Mouse (Mus musculus): ENCODE measurements around the gene Gatad2a.
"Not testable (repeated sequence)": the region's sequence is repeated elsewhere in the genome, so short reads cannot be mapped to it uniquely, and the experiment has no call there.

Gatad2a gene

DNA sequence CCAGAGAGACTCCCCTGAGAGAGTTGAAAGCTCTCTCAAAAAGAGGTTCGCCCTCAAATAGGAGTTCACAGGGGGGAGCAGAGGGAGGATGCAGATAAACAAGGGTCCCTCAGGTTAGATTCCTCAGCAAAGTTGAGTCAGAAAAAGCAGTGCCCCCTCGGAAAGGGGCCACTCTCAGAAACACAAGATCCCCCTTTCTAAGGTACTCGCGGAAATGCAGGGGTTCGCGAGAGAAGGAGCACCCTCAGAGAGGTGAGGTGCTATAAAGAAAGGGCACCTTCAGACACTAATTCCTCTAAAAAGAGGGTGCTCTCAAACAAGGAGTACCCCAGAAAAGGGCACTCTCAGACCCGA lies 785 bp downstream of the Gatad2a start:
- DNase-seq (ENCODE audit: low spot score in 2 of 2) = no peak

DNA sequence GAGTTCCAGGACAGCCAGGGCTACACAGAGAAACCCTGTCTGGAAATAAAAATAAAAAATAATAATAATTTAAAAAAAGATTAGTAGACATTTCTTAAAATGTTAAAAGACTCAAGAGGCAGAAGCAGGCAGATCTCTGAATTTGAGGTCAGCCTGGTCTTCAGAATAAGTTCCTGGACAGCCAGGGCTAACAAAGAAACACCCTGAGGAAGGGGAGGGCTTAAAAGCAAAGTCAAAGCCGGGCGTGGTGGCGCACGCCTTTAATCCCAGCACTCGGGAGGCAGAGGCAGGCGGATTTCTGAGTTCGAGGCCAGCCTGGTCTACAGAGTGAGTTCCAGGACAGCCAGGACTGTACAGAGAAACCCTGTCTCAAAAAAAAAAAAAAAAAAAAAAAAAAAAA lies 7.2 kb downstream of the Gatad2a start:
- not testable (repeated sequence) for DNase-seq (ENCODE audit: low spot score in 2 of 2)

DNA sequence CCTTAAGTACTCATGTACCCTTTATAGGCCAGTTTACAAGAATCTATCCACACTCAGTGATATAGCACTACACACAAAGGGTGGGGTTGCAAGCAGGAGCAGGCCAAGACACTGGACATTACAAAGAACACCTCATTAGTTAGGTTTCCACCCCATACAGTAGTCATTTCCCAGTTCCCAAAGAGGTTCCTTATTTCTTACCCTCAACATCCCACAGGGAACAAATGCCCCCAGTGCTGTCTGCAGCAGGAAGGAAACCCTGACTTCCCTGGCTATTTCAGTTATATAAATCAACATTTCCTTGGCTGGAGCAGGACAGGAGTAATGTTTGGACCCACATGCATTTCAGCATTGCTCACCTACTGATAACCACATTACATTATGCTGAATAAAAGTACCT lies 8.4 kb downstream of the Gatad2a start:
- DNase-seq (ENCODE audit: low spot score in 2 of 2) = no peak

DNA sequence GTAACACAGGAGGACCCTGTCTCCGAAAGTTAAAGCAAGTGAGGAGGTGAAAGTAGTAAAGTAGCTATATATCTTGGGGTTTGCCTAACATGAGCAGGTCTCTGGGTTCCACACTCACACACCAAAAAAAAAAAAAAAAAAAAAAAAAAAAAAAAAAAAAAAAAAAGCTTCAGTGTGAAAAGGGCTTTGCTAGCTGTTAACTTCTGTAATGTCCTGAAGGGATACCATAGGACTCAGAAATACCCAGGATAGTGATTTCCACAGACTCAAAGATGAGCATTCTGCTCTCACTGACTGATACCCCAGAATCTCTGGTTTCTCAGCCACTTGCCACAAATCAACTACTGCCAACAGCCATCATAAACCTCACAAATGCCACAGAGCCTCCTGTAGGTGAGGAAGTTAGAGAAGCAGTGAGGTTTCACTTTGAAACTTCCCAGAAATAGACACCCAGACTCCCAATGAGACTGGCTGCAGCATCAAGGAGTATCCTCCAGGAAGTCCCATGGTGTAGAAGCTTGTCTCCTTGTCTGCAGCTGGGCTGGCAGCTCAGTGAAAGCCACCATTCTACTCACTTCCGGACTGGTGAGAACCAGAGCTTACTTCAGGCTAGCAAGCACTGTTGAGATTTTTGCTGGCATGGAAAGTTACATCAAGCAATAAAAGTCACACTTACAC lies 11.2 kb downstream of the Gatad2a start:
- DNase-seq (ENCODE audit: low spot score in 2 of 2) = no peak

DNA sequence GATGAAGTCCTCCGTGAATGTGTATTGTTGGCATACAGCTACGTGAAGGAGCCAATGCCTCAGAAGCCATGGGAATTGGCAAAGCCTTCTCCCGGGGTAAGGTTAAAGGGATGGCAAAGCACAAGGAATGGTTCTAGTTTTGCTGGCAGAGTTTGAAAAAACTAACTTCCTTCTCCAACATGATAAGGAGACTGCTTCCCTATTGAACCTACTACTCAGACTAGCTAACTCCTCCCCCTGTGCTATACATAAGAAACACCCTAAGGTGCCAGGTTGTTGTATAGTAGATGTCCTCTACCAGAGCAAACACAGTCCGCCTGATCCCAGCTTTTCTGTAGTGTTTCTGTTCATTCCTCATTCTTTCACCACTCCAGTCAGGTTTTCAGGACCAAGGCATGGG lies 17.7 kb downstream of the Gatad2a start:
- no peak for DNase-seq (ENCODE audit: low spot score in 2 of 2)

DNA sequence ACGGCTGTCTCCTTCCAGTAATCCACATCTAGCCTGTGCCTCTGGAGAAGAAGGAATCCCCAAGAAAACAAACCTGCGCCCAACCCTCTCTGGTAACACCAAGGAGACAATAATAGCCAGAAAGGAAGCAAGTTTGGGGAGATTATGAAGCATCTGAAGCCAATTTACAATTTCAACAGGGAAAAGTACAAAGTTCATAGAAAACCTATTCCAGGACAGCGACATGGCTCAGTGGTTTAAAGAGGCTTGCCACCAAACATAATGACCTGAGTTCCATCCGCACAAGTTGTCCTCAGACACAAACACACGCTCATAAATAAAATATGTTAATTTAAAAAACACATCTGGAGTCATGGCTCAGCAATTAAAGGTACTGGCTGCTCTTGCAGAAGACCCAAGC lies 21.4 kb downstream of the Gatad2a start:
- no peak for DNase-seq (ENCODE audit: low spot score in 2 of 2)

GRCm38 (mm10) chr8:69974194-69974614 lies 22.0 kb downstream of the Gatad2a start:
- DNase-seq (ENCODE audit: low spot score in 2 of 2) = peak; percentile 78 to 92

GRCm38 (mm10) chr8:69973442-69974161 lies 22.6 kb downstream of the Gatad2a start:
- DNase-seq (ENCODE audit: low spot score in 2 of 2) = no peak

DNA sequence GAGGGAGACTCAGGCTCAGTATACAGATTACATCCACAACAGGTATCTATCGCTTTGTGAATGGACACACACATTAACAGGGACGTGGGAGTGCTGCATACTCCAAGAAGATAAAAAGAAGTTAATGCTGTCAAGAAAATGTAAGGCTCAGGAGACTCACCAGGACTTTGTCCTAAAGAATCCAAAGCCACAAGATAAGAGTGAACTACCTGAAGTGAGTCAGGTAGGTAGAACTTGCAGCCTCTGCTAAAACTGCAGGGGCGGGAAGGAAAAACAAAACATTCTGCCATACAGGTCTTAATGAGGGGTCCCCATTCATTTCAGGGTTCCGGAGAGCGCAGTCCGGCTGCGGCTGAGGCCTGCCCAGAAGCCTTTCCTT lies 23.1 kb downstream of the Gatad2a start:
- DNase-seq (ENCODE audit: low spot score in 2 of 2) = no peak

DNA sequence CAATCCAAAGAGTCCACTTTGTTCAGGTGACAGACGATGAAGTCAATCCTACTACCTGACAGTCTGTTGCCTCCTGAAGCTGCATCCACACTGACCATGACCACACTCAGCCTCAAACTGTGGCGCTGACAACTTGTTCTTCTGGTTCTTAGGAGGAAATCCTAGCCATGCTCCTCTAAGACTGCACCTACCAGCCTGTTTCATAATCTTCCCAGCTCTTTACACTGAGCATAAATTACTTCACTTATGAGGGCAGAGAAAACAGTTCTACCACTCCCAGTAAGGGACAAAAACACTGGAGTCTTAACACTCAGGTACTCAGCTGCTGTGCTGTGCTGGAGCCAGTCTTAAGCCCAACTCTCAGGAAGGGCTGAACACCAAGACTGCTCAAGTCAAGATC lies 25.3 kb downstream of the Gatad2a start:
- DNase-seq (ENCODE audit: low spot score in 2 of 2) = no peak

- no peak for DNase-seq (ENCODE audit: low spot score in 2 of 2)
These were observed 28.8 kb downstream of the Gatad2a start for GRCm38 (mm10) chr8:69967291-69967933.

DNA sequence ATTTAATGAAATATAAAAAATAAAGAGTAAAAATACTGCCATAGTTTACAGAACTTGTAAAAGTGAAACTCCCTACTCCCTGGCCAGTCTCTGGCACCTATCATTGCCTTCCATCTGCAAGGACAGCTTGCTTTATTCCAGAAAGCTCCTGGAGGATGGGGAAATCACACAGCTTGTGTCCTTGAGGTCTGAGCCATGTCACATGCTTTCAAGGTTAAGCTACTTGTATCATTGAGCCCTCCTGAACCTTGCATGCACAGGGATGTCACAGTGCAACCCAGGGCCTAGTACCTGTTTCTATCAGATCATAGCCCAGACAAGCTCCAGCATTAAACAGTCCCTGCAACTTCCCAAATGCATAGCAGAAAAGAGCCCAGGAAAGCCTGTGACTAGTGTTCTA lies 36.9 kb downstream of the Gatad2a start:
- DNase-seq (ENCODE audit: low spot score in 2 of 2) = no peak

- no peak for DNase-seq (ENCODE audit: low spot score in 2 of 2)
These were observed 38.3 kb downstream of the Gatad2a start for GRCm38 (mm10) chr8:69957879-69958278.

DNA sequence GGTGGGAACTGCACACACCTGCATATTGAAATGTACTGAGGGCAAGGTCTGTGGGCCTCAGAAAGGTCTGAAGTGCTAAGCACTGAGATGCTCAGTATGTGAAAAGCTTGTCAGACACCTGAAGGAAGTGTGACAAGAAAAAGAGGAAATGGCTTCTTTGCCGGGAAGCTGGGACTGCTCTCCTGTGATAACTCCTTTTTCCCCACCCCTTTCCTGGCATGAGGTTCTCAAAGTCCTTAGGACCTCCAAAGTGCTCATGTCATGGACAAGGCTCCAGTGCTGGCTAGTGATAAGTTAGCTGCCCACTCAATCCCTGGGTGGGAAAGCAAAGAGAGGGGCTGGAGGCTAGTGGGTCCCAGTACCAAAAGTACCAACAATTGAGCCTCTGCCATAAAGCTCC lies 38.8 kb downstream of the Gatad2a start:
- no peak for DNase-seq (ENCODE audit: low spot score in 2 of 2)

GRCm38 (mm10) chr8:69956651-69957050 lies 39.5 kb downstream of the Gatad2a start:
- DNase-seq (ENCODE audit: low spot score in 2 of 2) = no peak

DNA sequence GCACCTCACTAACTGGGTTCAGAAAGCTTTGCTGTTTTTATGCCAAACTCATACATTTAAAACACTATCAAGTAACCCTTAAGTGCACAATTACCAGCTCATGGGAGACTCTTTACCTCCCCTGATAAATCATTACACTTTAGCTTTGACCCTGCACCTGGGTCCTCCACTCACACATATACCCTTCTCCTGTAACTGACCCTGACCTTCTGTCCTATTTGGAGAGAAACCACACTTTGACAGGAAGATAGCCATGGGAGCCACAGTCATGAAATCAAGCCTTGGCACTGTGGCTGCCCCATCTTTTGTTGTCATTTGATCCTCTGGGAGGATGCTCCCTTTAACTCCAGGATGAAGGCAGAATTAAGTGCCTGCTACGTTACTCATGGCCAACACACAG lies 41.5 kb downstream of the Gatad2a start:
- no peak for DNase-seq (ENCODE audit: low spot score in 2 of 2)

DNA sequence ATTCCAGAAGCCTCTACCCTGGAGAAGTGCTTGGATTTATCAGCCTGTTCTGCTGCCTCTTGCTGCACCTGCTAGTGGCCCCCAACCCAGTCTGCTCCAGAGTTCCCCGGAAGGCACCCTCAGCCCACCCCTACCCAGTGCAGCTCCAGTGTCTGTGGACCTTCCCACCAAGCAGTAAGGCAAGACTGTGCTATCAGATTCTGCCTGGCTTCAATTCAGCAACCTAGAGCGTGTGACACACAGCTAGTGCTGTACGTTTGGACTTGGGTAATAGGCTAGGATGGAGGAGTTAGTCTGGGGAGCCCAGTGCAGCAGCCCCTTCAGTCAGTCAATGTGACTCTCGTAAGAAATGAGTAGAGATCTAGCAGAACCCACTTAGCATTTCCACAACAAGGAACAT lies 42.0 kb downstream of the Gatad2a start:
- DNase-seq (ENCODE audit: low spot score in 2 of 2) = no peak

GRCm38 (mm10) chr8:69950300-69950699 lies 45.9 kb downstream of the Gatad2a start:
- DNase-seq (ENCODE audit: low spot score in 2 of 2) = no peak

DNA sequence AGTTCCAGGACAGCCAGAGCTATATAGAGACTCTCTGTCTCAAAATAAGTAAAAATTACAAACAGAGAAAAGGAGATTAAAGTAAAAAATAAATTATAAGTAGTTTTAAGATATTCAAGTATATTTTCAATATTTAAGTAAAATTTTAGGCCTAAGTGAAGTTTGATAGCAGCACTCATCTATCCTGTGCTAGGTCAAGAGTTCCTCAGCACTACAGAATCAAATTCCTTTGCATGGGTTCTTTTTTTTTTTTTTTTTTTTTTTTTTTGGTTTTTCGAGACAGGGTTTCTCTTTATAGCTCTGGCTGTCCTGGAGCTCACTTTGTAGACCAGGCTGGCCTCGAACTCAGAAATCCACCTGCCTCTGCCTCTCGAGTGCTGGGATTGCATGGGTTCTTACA lies 53.7 kb downstream of the Gatad2a start:
- DNase-seq (ENCODE audit: low spot score in 2 of 2) = not testable (repeated sequence)

DNA sequence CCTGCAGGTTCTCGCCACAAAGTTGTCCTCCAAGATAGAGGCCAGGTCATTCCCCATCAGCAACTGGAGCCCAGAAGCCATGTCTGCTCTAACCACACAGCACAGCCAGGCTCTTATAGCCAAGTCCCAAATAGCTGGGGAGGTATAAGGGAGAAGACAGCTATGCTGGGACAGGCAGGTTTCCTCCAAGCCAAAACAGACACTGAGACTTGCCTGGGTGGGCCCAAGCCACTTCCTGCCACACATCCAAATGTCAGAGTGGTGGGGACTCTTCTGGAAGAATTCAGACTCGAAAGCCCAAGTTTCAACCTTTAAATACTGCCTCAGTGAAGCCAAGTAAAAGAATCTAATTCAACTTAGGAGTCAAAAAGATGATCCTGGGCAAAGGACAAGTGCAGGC lies 55.8 kb downstream of the Gatad2a start:
- no peak for DNase-seq (ENCODE audit: low spot score in 2 of 2)

DNA sequence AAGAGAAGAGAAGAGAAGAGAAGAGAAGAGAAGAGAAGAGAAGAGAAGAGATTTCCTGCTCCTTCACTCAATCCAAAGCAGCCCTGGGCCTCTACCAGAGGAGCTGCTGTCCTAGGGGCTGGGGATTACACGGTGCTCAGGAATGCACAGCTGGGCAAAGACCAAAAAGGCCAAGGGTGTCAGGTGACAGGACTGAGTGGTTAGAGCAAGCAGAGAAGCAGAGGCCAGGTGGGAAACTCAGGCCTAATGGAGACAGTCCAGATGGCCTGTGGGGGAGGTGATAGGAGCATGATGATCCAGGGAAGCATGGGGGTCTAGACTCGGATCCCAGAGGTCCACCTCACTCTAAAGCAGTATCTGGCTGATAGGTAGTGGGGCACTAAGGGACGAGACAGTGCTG lies 56.6 kb downstream of the Gatad2a start:
- DNase-seq (ENCODE audit: low spot score in 2 of 2) = no peak

DNA sequence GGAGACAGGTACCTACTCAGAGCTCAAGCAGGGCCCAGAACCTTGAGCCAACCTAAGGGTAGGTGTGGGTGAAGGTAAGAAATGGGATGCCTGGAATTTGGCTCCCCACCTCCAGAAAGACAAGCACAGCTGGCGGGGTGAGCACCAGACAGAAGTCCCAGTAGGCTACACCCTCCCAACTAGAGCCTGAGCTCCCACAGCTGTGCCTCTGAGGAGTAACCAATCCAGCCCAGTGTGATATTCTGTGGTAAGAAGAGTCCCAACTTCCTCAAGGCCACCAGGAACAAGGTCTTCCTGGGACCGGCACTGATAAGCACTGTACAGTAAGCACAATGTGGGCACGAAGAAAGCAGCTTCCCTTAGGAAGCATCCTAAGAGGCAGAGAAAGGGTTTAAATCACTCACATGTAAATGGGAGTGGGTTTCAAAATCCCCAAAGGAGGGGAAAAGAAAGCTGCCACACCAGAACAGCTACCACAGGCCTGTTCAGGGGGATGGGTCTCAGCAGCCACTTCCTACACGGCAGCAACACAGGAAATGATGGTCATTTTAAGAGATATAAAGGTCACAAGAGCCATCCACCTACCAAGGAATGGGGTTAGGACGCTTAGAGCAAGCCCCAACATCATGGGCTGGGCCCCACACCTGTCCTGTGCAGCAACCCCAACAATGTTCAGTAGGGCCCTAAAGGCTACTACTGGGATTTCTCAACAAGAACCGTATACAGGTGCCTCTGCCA lies 57.8 kb downstream of the Gatad2a start:
- no peak for DNase-seq (ENCODE audit: low spot score in 2 of 2)

DNA sequence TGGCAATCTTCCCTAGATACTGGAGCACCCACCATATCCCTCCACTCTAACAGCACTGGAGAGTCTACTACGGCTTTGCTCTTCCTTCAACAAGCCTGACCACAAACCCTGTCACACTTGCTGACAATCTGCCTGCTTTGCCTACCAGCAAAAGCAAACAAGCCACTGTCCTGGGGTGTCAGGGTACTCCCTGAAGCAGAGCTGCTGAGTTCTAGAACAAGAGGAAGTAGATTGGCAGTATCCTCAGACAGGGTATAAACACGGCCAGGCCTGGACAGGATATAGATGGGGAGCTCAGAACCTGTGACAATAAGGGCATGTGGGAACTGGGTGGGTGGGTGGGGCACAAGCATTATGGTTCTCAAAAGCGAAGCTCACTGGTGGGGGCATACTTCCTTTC lies 58.7 kb downstream of the Gatad2a start:
- no peak for DNase-seq (ENCODE audit: low spot score in 2 of 2)
